Mouse (Mus musculus): ENCODE results near the gene Olfr474.

Olfr474 gene

GRCm38 (mm10) chr7:107954343-107954742 lies at the start of gene Olfr474:
Gene Olfr474, plus strand, starts transcription at chr7:107954643.
- TF ChIP-seq GATA4 (IDR thresholded peaks at IDR 0.05; ENCODE audit: insufficient replicate concordance, low read length) = no peak

DNA sequence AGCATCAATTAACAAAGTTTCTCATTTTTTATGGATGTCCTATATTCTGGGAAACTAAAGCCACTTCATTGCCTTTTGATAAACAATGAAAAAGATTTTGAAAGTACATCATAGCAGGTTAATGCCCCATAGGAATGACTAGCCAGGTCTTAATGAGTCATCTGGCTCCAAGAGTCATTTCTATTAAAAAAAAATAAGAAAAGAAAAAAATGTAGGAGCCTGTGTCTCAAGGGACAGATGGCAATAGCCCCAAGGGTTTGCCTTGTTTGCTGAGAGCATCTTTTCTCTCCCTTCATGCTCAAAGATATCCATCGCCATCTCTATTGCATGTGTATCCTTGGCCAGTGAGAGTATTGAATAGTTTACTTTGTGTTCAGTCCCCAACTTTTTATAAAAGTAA lies 24.3 kb upstream of the Olfr474 start, which contains the start of gene Olfr473:
Gene Olfr473, plus strand, starts transcription at position 301 of the 400 bp plus-strand sequence.
- TF ChIP-seq GATA4 (IDR thresholded peaks at IDR 0.05; ENCODE audit: insufficient replicate concordance, low read length) = no peak

DNA sequence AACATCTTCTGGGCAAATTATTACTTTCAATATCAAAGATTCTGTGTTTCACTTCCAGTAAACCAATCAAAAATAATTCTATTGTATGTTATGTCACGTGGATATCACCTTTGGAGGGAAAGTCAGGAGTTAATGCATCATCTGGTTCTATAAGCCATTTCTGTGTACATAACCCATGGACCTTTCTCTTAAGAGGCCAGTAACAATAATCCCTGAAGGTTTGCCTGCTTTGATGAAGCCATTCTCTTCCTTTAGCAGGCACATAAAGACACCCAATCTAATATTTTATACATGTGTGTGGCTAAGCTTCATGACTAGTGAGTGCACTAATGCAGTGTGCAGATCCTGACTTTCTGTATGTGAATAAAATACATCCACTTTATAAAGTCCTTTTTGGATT lies 10.1 kb downstream of the Olfr474 start, which contains the start of gene Olfr476:
Gene Olfr476, plus strand, starts transcription at position 301 of the 400 bp plus-strand sequence.
- TF ChIP-seq GATA4 (IDR thresholded peaks at IDR 0.05; ENCODE audit: insufficient replicate concordance, low read length) = no peak

DNA sequence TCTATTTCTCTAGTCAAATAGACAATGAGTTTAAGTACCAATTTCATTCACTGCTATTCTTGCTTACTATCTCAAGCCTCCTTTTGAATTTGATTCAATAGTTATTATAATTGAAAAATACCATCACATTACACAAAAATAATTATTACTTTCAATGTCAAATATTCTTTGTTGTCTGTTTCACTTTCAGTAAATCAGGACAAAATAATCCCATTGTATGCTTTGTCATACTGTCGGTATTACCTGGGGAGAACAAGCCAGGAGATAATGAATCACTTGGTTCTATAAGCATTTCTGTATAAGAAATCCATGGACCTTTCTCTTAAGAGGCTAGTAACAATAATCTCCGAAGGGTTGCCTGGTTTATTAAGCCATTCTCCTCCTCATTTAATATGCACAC lies 31.9 kb downstream of the Olfr474 start, which contains the start of gene Olfr477:
Gene Olfr477, plus strand, starts transcription at position 301 of the 400 bp plus-strand sequence.
- no peak for TF ChIP-seq GATA4 (IDR thresholded peaks at IDR 0.05; ENCODE audit: insufficient replicate concordance, low read length)

Measured in liver, adult (tissue).